Mouse (Mus musculus) olfactory bulb, adult 2 months (tissue): ENCODE data around the gene Tmem212. TPM values are rescaled to one million over a fixed set of nuclear protein-coding genes. Genes with fewer than 3 reads are reported as not detected.

Experiments used
- H3K27ac ChIP-seq: fragments of 200-500 bp; 2 replicates; pipeline ENCODE4 v1.5.1; 2012; ENCODE audit warnings: low read depth, low read length; ENCODE audit not compliant: insufficient read depth
- H3K4me1 ChIP-seq: fragments of 200-500 bp; 2 replicates; pipeline ENCODE4 v1.6.1; 2012; ENCODE audit warnings: low read length; ENCODE audit not compliant: control insufficient read depth, insufficient read depth
- H3K4me3 ChIP-seq: fragments of 200-500 bp; 2 replicates; pipeline ENCODE4 v1.5.1; 2012; ENCODE audit warnings: mild to moderate bottlenecking, low read depth, low read length, moderate library complexity; ENCODE audit not compliant: insufficient read depth
- CTCF ChIP-seq: fragments of 200-500 bp; IDR thresholded peaks from 2 replicates; pipeline ENCODE4 v1.5.1; 2012; ENCODE audit warnings: low read depth, mild to moderate bottlenecking, low read length, moderate library complexity; ENCODE audit not compliant: insufficient read depth
- POLR2A ChIP-seq: fragments of 200-500 bp; IDR thresholded peaks from 2 replicates; pipeline ENCODE4 v1.6.1; 2012; ENCODE audit warnings: mild to moderate bottlenecking, low read depth, low read length, moderate library complexity; ENCODE audit not compliant: insufficient read depth
- WGBS: fragments of 180-500 bp; shearing (Covaris S2); methylation state at CpG from one replicate; pipeline ENCODE4 v1.1.7; 2018; 5-methylcytosine and 5-hydroxymethylcytosine counted together
- polyA plus RNA-seq: library from polyadenylated mRNA; stranded (reverse); fragments of >200 nt; gene quantifications from 2 replicates; pipeline ENCODE4 v1.2.4, GENCODE M21; 2012; ENCODE audit warnings: low replicate concordance; ENCODE audit not compliant: missing spikeins, insufficient read depth, insufficient read length

The Tmem212 gene
- polyA plus RNA-seq, 1 experiment: not detected

DNA sequence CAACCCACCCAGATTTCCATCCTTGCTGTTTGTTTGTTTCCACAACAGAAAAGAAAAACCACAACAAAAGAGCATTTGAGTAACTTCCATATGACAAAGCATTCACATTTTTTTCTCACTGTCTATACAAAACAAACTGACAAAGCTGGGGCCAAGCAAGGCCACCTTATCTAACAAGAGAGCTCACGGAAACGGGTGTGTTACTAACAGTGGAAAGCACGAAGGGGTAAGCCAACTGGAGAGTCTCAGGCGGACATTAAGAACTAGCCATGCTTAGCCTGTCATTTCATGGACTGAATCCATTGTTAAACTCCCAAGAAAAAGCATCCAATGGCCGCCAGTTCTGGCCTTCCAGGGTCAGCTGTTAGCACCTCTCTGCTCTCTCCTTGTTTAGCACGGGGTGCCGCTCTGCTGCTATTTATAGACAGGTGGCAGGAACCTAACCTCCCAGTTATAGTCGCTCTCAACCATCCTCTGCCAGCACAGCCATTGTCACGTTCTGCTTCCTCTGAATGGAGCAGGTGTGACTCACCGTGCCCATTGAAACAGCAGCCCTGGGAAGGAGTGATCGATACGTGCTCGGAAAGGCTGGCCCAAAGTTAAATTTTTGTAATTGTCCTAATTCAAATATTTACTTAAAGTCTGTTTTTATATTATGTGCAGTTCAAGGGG is 8.6 kb upstream of the Tmem212 start:
- WGBS: 61% methylated on average over 13 of the region's 13 CpGs
- Histone ChIP-seq H3K27ac (no peak overlapping the region), H3K4me1 (no peaks in the 10 kb centered on the region), H3K4me3 (no peak overlapping the region)
- TF ChIP-seq CTCF (no peak), POLR2A (no peak)

DNA sequence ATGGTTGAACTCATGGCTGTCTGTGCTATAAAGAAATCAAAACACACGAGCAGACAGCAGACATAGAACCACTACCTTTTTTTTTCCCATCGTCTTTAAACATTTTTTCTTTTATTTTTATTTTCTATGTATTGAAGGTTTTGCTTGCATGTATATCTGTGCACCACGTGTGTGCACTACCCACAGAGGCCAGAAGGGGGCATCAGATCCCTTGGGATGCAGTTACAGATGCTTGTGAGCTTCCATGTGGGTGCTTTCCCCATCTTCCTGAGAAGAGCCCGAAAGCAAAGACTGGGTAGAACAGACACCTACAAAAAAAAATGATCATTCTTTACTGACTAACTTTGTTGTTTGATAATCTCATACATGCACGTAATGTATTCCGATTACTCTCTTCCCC is 5.7 kb upstream of the Tmem212 start:
- 94% methylated on average over 6 of the region's 6 CpGs for WGBS
- TF ChIP-seq POLR2A (no peak), CTCF (no peak)

DNA sequence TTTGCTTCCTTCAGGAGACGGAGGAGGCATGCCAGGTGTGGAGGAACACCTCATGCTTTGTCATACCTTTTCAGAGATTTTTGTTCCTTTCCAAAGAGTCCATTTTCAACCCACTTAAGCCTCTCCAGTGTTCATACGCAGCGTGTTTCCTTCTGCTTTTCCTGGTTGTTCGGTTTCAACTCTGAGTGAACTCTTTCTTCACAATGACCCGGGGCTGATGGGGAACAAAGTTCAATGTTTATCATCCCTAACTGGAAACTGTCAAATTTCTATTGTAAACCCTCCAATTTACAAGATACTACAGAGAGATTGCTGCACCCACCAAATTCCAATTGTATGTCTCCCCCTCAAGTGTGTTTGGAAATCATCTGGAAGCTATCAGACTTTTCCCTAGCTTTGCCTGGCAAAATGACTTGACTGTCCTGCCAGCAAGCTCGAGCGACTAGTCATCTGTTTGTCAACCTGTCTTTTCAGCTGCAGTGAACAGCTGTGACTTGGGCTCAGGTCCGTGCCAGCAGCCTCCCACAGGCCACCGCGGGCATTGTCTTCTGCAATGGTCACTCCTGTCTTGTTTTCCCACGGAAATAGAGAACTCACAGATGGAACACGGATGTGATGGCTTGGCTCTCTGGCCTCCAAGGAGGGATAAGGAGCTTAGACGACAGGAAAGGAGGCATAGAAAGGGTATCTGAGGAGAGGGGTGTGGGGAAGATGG is 3.0 kb upstream of the Tmem212 start:
- no peaks in the 10 kb centered on the region for H3K4me1 ChIP-seq
- 76% methylated on average over 13 of the region's 13 CpGs for WGBS
- no peak overlapping the region for H3K4me3 ChIP-seq
- no peak for TF ChIP-seq CTCF
- no peak overlapping the region for H3K27ac ChIP-seq

More for the DNA sequence above, 5.7 kb upstream of the Tmem212 start:
- Histone ChIP-seq H3K27ac (no peak overlapping the region), H3K4me3 (no peak overlapping the region), H3K4me1 (no peaks in the 10 kb centered on the region)

DNA sequence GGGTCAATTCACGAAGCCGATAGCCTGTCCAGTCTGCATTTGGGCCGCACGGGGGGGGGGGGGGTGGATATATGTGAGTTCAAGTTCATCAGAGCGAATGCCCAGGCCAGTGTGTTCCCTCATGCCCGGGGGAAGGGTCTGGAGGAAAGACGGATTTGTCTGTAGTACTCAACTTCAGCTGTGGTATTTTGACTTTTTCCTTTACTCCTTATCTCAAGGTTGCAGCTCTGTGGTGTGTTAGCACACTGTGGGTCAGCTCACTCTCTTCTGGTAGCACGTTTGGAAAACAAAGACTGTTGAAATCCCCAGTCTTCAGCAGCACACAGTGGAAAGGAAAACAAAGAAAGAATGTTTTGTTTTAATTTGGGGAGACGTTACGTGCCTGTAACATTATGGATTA is 2.0 kb upstream of the Tmem212 start:
- TF ChIP-seq CTCF: no peak
- TF ChIP-seq POLR2A: no peak
- Histone ChIP-seq H3K4me1 (no peaks in the 10 kb centered on the region), H3K27ac (no peak overlapping the region), H3K4me3 (no peak overlapping the region)
- WGBS: 90% methylated on average over 10 of the region's 10 CpGs

DNA sequence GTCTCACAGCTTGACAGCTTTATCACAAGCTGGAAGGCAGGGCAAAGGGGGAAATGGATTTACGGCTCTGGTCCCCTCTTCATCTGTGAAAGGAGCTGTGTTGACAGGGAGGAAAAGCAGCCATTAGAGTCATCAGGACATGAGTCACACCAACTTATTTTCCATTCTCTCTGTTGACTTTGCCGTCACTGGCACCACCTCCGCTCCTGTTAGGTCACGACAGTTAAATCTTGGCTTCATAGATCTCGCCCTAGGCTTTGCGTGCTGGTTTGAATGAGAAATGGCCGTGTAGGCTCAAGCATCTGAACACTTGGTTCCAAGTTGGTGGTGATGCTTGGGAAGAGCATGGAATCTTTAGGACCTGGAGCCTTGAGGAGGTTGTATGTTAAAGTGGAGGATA is 9.6 kb downstream of the Tmem212 start:
- no peaks in the 10 kb centered on the region for H3K4me1 ChIP-seq

DNA sequence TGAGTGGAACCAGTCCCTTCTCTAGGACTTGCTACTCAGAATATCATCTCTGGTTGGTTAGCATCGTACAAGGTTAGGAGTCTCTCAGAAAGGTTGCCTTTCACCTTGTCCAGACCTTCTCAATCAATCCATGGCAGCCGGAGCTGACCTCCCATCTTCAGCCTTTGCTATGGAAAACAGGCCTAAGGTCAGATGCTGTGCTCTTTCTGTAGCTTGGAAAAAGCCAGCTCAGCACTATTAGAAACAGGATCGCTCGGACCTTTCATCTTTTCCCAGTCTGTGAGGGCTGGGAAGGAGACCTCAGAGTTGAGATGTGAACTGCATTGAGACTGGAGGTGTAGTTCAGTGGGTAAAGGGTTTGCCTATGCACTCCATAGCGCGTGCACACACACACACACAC is 10.6 kb downstream of the Tmem212 start:
- no peak for TF ChIP-seq POLR2A
- TF ChIP-seq CTCF: no peak
- 96% methylated on average over 6 of the region's 6 CpGs for WGBS

More for the DNA sequence above, 9.6 kb downstream of the Tmem212 start:
- TF ChIP-seq CTCF (no peak), POLR2A (no peak)
- 54% methylated on average over 7 of the region's 7 CpGs for WGBS
- Histone ChIP-seq H3K27ac (no peak overlapping the region), H3K4me3 (no peak overlapping the region)

DNA sequence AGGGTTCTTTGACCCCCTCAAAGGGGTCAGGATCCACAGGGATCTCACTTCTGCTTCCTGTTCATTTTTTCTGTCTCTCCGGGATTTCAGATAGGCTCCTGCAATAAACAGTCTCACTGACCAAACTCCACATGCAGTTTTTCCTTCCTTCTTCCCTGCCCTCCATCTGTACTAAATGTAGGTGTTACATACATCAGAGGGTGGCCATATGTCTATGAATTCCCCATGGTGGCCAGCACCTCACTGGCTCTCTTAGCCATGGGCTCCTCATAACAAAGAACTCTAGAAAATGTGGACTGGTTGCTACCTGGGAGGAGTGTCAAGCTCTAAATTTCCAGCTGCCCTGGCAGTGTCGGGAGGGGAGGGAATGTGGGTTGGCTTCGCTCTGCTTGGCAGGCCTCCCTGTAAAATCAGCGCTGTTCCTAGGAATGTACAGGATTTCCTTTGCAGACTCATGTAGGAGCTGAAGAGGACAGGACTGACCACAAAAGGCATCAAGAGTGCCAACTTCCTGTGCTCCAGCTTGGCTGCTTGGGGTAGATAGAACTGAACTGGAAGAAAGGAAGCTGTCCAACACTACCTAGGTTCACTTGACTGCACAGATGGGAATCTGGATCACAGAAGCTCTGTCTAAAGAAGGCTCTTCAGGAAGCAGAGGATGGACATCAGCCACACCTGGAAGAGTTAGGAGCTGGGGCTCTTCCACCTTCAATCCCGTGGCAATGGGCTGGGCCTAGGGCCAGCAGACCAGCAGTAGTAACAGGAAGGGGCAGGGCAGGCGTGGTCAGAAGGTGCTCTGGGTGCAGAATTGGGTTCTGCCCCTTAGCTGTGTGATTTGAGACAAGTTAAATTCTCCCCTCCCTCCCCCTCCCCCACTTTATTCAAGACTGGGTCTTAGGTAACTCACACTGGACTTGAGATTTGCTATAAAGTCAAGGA is 14.0 kb downstream of the Tmem212 start:
- no peak overlapping the region for H3K27ac ChIP-seq
- H3K4me3 ChIP-seq: no peak overlapping the region
- H3K4me1 ChIP-seq: no peaks in the 10 kb centered on the region
- WGBS: 76% methylated on average over 6 of the region's 6 CpGs
- TF ChIP-seq CTCF (no peak), POLR2A (no peak)

More for the DNA sequence above, 10.6 kb downstream of the Tmem212 start:
- no peaks in the 10 kb centered on the region for H3K4me1 ChIP-seq
- no peak overlapping the region for H3K27ac ChIP-seq
- H3K4me3 ChIP-seq: no peak overlapping the region

DNA sequence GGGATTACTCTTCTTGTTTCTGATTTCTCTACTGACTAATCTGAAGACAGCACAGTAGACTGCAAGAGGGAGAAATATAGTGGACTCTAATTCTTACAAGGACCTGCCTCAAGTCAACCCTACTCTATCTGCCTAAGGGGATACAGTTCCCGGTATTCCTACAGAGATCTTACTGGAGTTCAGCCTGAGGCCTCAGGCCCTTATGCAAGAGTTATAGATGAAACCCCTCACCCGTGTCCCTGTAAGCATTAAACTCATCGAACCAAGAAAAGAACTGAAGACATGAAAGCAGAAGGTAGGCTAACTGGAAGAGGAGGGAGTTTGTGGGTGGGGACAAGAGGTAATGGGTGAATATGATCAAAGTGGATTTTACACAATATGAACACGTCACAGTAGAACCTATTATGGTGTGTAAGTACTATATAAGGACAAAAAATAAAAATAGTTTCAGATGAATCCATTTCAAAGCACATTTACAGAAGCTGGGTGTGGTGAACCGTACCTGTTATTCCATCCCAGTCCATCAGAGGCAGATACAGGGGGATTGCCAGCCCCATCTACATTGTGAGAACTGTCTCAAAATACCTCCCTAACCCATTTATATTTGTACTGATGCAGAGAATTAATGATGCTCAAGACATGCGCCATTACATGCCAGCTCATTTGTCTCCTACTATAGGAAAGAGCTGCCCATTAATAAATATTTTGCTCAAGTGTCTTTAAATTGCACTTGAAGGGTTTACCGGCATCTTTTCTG is 17.1 kb downstream of the Tmem212 start:
- WGBS: 92% methylated on average over 7 of the region's 7 CpGs
- no peak for TF ChIP-seq CTCF
- no peak for TF ChIP-seq POLR2A
- no peak overlapping the region for H3K4me3 ChIP-seq

More for the DNA sequence above, 17.1 kb downstream of the Tmem212 start:
- H3K27ac ChIP-seq: no peak overlapping the region
- H3K4me1 ChIP-seq: no peaks in the 10 kb centered on the region
